Mouse (Mus musculus): ENCODE data around the gene Apobec1.

- TF ChIP-seq KAT2A (conservative IDR thresholded peaks at IDR 0.05; ENCODE audit: low read depth, low read length) (no peak), CTCF (IDR thresholded peaks at IDR 0.05 in 2 of 3, conservative IDR thresholded peaks at IDR 0.05 in 1 of 3; ENCODE audit: control insufficient read depth in 1 of 3, insufficient read depth in 1 of 3, low read depth in 2 of 3, low read length in 3 of 3, poor library complexity in 1 of 3, severe bottlenecking in 1 of 3) (no peak), BHLHE40 (IDR thresholded peaks at IDR 0.05; ENCODE audit: borderline replicate concordance, low read depth, low read length) (no peak), POLR2A (IDR thresholded peaks at IDR 0.05; ENCODE audit: control insufficient read depth in 1 of 2, insufficient read depth in 1 of 2, low read depth in 1 of 2, low read length in 2 of 2, poor library complexity in 1 of 2) (no peak), ETS1 (IDR thresholded peaks at IDR 0.05; ENCODE audit: low read depth, low read length) (no peak; the same call in 1 of the 2 replicates), TBP (IDR thresholded peaks at IDR 0.05; ENCODE audit: low read depth, low read length) (no peak; the same call in 1 of the 2 replicates), MAX (IDR thresholded peaks at IDR 0.05; ENCODE audit: low read length) (no peak)
These were observed 6.5 kb upstream of the Apobec1 start for GRCm38 (mm10) chr6:122608434-122609376.

All from MEL (cell line).